Mouse (Mus musculus) cerebellum, postnatal 36 days (tissue): ENCODE measurements around the gene Scin.
"Not testable (repeated sequence)": the region's sequence is repeated elsewhere in the genome, so short reads cannot be mapped to it uniquely, and the experiment has no call there.

Experiments used
- DNase-seq, 2 experiments: peaks; one replicate each; pipeline ENCODE4 v3.0.0; 2021 to 2022; ENCODE audit warnings: mixed read lengths in 2 of 2

The Scin gene

DNA sequence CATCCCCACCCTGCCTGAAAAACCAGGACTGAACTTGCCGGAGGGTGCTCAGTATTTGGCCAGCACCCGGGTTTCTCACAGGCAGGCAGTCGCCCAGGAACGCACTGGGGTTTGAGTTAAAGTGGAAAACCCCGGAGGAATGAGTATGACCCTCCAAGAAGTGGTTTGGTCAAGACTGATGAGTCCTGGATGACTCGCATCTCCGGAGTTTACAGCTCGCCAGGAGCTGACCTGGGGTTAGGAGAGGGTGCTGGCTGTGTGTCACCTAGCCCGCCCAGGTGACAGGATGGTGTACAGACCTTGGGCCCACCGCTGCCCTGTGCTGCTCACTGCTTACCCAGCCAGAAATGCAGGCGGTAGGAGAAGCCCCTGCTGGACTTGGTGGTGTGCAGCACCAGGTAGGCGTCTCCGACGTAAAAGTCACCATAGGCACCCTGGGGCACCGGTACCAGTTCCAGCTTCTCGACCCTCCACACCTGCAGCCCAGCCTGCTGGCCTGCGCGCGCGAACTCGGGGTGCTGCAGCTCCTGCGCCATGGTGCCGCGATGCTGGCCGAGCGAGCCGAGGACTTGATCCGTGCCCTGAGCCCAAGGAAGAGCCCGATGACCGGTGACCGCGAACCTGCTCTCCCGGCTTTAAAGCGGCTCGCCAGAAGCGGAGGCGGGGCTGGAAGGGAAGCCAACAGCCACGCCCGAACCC, at the start of gene Scin:
Scin (minus strand) TSS at position 656 of the 699 bp plus-strand sequence.
- peak; percentile 6 to 7 for DNase-seq

DNA sequence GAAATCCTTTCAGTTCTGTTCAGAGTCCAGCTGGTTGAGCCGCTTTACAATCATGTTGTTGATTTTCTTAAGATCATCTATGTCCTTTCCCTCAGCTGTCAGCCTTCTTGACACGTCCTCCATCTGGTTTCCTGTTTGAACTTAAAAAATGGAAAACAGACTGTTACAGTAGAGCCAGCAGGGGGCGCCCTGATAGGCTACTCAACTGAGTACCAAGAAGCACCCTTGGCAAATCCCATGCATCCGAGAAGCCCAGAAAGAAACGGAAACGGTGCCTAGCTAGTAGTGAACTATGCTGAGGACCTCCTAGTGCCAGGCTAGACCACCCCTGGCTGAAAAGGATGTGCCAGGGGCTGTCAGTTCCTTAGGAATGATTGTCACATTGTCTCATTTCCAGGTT, 43.1 kb upstream of the Scin start:
- DNase-seq = peak in 1 of 2 experiments; percentile 7

DNA sequence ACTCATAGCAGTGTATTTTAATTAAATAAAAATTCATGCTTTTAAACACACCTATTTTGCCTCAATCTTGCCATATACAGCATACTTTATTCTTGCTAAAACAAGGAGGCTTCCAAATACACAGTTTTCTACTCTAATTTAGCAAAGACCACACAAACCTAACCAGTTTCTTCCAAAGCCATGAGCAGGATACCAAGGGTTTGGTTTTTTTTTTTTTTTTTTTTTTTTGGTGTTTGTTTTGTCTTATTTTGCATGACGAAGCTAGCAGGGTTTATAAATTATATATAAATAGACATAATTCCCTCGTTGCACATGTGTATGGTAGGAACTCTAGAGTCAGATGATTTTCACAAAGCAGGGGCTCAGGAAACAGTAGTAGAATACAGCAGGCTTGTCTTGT, 42.1 kb upstream of the Scin start:
- DNase-seq = no peak

DNA sequence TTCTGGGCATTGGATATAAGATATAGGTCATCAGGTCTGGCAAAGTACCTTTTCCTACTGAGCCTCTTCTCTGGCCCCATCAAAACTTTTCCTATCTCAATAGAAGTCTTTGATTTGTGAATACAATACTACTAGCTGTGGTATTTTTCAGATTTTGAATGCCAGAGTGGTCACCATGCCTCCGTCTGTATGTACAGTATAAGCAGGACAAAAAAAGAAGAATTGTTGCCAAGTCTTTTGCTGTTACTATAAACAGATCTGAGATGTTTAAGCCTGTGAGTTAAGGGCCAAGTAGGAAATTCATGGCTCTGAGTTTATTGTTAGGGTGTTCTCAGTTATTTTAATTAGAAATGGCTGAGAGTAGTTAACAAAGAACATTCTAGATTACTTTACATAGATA, 41.1 kb upstream of the Scin start:
- not testable (repeated sequence) for DNase-seq

DNA sequence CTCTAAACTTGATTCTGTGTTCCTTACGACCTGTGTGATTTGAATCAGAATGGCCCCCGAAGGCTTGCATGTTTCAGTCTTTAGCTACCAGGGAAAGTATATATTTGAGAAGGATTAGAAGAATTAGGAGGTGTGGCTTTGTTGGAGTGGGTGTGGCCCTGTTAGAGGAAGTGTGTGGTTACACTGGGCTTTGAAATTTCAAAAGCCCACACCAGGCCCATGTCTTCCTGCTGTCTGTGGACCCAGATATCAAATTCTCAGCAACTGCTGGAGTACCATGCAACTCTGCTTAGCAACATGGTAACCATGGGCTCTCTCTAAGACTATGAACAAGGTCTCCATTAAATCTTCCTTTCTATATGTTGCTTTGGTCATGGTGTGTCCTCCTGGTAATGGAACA, 37.6 kb upstream of the Scin start:
- DNase-seq = no peak

DNA sequence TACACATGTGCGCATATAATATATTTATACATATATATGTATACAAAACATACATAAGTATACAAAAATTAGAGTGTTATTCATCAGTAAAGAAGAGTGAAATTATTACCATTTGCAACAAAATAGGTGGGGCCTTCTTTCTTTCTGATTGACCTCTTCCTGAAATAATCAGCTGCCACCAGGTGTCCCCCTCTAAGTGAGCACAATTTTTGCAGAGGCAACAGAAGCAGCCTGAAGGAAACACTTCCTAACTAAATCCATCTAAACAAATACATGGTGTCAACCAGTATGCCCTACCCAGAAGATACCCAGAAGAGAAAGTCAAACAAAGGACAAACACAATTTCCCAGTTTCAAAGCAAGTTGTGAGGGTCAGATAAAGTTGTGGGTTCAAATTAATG, 35.6 kb upstream of the Scin start:
- no peak for DNase-seq

DNA sequence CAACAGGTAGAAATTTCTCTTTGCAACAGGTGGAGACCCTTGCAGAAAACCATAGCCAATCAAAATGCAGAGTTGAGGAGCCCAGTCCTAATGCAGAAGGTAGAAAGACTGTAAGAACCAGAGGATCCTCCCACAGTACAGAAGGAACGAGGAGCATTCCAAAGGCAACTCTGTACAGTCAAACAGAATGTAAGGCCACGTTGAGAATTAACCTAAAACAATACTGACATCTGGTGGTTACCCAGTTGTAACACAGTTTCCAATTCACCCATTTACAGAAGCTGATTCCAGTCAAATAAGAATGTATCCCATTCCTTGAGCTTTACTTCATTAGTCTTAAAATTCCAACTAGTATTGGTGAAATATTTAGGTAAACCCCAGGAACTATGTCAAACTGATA, 30.6 kb upstream of the Scin start:
- DNase-seq = peak in 1 of 2 experiments; percentile 4

DNA sequence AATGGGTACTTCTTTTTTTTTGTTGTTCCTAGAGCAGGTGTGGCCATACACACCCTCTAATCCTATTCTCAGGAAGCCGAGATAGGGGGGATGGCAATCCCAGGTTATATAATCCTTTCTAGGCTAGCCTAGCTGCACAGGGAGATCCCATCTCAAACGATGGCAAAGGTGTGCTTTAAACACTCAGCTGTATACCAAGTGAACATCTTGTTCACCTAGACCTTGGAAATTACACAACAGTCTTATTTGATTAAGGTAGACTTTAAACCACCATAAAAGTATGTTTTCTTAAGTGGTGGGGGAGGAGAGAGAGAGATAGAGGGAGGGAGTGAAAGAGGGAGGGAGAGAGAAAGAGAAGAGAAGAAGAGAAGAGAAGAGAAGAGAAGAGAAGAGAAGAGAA, 26.7 kb upstream of the Scin start:
- DNase-seq = no peak

DNA sequence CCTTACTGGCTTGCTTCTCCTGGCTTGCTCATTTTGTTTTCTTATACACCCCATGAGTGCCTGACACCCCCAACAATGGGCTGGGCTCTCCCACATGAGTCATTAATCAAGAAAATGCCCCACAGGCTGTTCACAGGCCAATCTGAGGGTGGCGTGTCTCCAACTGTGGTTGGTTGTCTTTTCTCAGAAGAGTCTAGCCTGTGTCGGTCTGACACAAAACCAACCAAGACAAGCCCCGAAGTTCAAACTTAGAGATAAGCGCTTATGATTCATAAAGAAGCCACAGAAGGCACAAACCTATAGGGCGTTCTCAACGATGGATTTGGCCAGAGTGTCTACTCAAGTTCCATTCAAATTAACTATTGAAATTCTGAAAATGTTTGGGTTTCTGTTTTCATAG, 20.2 kb upstream of the Scin start:
- no peak for DNase-seq

DNA sequence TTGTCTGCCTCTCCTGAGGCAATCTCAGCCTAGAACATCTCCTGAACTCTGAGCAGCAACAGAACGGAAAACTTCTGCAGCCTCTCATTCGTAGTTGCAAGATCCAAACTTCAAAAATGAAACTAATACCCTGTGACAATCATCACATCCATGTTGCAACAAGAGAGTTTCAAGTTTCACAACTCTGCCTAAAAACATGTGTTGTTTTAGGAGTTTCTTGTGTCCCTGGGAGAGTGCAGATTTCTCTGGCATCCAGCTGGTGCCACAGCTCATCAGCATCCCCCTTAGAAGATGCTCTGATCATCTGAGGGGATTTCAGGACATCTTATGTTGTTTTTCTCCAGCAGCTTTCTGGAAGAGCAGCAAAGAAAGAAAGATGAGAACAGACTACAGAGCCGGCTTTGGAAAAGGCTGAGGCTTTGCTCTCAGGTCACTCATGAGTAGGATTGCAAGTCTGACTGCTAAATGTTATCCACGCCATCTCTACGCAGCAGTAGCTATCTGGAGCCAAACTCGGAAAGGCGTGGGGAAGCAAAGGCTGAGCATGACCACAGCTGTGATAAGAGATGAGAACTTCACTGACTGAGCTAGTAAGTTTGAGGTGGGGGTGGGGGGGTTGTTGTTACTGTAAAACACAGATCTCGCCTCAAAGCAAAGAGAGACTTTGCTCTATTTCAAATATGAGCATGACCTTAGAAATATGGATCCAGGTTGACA, 18.5 kb upstream of the Scin start:
- no peak for DNase-seq

DNA sequence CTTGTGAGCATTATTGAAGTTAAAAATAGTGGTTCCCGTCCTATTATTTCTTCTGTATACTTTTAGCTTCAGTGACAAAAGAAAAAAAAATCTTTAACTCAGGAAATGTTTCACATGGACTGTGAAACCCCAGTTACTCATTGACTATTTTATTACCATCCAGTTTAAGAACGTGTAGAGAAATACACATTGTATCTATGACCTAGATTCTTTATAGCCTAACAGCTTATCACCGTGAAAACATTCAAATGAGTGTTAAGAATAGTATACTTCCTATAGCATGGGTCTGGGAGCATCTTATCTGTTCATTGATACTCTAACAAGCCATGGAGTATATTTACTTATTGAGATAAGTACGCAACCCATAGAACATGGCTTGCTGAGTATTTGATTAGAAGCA, 13.3 kb upstream of the Scin start:
- DNase-seq = no peak

DNA sequence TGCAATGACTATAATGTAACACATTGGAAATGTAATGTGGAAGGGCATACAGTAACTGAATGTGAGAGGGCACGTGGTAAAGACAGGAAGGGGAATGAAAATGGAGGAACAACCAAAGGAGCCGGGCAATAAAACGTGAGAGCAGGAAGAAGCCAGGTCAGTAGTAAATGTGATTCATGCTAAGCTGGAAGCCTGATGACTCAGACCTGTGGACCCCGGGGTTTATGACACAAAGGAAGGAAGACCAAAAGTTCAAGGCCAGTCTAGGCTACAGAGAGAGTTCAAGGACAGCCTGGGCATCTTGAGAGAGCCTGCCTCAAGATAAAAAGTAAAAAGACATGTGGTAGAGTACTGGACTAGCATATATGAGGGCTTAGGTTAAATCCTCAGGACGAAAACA, 12.5 kb upstream of the Scin start:
- no peak for DNase-seq

DNA sequence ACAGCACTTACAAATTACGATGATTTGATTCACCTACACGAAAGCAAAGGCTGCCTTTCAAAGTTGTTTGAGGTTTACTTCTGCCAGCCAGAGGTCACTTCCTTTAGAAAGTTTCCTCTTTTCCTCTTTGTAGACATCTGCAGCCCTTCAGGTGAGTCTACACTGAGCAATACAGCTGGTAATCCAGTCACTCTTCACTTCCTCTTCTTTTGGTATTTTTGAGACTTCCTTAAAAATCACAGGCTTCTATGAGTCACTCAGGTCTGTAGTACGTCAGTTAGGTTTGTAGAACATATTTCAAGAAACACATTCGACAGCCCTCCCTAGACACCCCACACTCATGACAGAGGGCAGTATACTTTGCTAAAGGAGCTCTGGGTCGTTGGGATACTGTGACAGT, 6.7 kb upstream of the Scin start:
- DNase-seq = no peak

DNA sequence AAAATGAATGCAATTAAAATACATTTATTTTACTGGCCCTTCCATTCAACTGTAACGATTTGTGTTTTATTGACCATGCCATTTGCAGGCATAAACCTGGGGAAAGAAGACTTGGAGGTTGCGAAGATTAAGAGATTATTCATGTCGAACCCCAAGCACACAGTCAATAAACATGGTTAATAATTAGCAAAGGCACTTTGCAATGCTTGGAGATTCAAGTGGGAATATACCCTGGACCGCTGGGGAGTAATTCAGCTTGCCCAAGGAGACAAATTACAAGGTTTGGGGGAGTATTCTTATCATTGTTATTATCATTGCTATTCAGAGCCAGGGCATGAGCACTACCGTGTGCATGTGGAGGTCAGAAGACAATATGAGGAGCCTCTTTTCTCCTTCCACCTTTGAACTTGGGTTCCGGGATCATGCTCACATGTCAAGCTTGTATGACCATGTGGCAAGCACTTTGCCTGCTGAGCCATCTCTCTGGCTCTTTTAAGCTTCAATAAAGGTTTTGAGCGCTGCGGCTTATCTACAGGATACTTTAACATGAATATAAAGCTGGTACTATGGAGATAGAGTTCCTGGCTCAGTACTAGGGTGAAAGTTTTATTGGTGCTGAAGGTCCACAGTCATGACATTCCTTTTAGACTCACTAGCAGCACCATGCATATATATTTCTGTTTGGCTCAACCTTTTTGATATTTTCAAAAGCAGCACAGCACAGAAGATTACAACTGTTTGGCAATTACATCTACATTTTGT, 5.6 kb upstream of the Scin start:
- DNase-seq = no peak

DNA sequence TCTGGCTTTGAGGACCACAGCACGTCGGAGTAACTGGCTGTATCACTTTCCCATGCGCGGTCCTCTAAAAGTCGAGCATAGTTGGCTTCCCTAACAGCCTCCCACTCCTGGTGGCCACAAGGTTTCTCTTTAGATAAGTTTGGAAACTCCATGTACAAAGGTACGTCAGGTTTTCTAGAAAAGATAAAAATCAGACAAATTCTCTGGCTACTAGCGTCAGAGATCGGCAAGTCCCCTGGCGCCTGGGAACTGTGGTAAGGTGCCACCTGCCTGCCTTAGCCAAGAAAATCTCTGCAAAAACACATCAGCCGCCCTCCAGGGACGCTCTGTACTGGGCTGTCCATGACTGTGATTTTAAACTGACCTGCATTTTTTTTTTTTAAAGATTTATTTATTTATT, 501 bp upstream of the Scin start:
- DNase-seq = no peak

DNA sequence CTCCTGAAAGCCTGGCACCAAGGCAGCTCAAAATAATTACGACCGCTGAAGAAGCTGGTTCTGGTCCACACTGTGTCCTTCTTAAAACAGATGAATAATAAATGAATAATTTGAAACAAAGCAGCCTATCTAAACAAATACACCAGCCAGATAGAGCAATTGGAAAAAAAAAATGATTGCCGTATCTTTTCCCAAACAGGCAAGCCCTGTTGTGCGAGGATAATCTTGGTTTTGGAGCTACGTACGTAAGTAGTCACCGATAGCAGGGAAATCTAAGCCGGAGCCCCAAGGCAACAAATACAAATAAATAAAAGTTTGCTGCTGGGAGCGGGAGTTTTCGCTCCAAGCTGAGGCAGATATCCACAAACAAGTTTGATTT, 845 bp downstream of the Scin start:
- DNase-seq = no peak

DNA sequence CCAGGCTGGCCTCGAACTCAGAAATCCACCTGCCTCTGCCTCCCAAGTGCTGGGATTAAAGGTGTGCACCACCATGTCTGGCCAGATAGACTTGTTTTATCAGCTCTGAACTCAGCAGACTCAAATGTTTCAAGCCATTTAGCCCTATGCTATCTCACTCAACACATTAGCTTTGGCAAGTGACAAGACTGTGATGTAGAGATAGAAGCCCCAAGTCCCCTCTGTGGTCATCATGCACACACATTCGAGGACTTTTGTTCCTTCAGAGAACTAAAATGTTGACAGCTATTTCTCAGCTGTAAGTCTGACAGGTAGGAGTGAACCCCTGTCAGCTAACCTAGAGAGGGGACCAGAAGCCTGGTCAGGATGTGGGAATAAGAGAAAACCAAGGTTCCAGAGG, 15.2 kb downstream of the Scin start:
- no peak for DNase-seq

DNA sequence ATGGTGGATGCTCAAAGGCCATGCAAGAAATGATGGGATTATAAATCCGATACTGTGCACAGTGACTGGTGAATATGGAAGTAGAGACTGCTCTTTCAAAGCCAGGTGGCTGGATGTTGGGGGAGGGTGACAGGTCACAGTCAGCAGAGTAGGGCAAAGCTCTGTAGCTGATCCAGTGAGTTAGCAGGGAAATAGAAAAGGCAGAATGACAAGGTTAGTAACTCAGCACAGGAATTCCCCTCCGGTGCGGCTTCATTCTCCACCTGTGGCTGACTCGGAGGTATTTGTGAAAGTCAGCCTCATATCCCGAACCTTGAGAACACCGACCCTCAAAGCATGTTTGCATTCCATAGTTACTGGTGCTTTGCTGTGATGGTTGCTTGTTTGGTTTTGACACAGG, 17.0 kb downstream of the Scin start:
- no peak for DNase-seq

DNA sequence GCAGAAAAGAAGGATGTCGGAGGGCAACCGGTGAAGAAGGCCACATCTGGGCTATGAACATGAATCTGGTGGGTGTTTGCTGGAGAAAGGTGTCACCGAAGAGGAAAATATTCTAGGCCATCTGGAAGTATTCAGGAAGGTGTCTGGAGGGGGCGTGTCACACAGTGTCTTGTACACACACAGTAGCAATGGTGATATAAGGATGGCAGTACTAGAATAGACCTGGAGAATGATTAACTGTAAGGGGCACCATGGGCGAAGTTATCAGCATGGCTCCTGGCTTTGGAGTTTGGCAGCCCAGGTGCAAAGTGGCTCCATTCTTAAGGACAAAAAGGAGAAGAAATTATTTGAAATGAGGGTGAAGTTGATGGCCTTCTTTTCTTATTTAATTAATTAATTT, 17.8 kb downstream of the Scin start:
- DNase-seq = no peak

DNA sequence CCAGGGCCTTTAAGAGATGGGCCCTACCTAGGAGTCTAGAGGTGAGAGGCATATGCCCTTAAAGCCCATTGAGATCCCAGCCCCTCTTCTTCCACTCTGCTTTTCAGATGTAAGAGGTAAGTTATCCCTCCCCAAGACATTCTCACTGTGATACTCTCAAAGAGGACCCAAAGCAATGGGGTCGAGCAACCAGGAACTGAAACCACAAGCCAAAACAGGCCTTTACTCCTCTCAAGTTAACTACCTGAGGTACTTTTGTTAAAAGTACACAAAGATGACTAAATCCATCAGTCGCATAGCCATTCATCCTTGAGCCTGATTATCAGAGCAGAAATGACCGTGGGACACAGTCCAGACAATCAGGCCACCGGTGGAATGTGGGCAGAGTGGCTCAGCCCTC, 19.1 kb downstream of the Scin start:
- no peak for DNase-seq

DNA sequence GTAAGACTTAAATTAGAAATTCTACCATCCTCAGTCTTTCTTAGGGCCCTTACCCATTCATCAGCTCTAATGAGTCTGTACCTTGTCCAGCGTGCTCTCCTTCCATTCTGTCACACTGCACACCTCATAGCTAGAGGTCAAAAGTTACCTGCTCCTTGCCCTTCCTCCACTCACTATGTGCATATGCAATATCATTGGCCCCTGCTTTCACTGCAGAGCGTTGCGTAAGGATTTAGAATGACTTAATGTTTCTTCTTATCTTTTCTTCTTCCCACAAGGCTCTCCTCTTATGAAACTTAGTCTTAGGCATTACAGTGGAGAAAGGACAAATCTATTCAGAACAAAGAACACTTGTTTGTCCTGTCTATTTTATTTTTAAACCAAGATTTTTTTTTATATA, 20.0 kb downstream of the Scin start:
- no peak for DNase-seq

DNA sequence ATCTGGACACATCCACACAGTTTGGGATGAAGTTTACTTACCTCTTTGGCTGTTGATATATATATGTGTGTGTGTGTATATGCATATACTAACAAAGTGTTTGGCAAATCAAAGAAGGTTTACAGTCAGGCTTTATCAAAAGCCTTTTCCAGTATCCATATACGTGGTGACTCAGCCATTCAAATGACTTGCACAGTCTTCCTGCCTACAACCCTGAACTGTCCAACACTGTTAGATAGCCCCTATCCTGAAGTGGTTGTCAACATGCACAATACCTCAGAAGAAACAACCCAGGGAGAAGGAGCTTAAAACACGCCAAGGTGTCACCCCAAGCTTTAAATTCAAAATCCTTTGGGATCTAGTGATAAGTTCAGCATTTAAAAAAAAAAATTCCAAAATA, 20.4 kb downstream of the Scin start:
- DNase-seq = no peak

DNA sequence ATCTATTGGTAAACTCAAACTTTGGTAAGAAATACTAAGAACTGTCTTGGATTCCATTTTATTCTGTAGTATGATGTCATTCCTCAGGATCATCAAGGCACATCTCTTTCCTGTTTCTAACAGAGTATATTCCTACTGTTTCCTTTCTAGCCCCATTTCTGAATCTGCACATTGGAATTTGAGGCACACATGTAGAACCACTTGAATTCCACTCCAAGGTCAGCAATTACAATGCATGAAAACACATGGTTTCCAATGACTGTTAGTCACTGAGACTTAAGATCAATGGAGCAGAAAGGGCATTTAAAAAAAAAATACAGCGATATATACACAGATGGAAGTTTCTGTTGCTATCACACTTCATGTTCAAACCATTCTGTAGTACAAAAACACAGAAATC, 24.8 kb downstream of the Scin start:
- no peak for DNase-seq

DNA sequence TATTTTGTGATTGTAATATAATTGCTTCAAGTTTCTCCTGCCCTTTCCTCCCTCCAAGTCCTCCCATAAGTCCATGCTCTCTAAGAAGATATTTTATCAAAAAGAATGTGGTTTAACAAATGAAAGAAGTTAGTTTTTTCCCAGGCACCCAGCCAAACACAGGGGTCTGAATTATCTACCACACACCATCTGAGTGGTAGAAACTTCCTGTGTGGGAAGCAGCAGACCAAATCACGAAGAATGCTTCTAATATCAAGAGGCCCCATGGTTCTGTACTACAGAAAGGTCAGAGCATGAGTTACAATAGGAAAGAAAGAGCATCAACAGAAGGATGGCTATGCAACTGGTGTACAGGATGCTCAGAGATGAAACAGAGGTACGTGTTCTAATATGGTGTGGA, 25.9 kb downstream of the Scin start:
- no peak for DNase-seq
